Mouse (Mus musculus): Measurements from ENCODE around the gene Cabin1. TPM values are rescaled to one million over a fixed set of nuclear protein-coding genes. Genes with fewer than 3 reads are reported as not detected.
A peak's percentile ranks its signal among the peaks of the same experiment; 100 is the strongest.

The Cabin1 gene
- polyA plus RNA-seq, 1 experiment = 32.9 TPM

DNA sequence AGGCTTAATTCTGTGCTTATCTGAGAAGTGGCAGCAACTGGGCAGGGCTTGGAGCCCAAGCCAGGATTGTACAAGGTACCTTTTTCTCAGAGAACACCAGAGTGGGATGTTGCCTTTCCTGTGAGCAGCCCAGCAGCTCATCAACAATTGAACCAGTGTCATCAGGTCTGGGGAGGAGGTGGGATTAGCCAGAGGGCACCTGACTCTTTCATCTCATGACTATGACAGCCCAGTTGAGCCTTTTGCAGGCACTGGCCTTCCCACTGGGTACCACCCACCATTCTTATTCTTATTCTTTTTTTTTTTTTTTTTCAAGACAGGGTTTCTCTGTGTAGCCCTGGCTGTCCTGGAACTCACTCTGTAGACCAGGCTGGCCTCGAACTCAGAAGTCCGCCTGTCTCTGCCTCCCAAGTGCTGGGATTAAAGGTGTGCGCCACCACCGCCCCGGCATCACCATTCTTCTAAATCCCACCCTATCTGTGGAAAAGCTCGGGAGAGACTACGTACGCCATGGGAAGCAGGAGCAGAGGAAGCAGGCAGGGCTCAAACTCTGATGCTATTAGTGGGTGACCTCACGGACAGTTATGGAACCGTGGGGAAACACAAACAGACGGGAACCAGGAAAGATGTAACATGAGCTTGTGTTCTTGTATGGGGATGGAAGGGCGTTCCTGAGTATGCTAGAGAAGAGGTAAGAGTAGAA, 127.9 kb downstream of the Cabin1 start:
- no peak for DNase-seq (ENCODE audit: low spot score)

DNA sequence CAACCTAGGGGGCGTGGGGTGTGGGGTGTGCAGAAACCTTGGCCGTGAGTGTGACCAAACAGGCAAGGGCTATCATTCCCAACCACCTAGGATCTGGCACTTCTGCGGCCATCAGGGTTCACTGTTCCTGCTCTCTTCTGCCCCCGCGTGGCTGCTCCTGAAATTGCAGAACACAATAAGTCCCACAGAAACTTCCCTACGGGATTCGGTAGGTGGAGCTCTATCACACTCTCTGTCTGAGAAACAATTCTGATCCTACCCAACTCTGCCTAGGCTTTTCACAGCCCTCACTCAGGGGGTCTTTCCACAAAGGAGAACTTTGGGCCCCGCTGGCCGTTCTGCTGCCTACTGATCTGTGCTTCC, 128.5 kb downstream of the Cabin1 start:
- peak; percentile 80 for DNase-seq (ENCODE audit: low spot score)

DNA sequence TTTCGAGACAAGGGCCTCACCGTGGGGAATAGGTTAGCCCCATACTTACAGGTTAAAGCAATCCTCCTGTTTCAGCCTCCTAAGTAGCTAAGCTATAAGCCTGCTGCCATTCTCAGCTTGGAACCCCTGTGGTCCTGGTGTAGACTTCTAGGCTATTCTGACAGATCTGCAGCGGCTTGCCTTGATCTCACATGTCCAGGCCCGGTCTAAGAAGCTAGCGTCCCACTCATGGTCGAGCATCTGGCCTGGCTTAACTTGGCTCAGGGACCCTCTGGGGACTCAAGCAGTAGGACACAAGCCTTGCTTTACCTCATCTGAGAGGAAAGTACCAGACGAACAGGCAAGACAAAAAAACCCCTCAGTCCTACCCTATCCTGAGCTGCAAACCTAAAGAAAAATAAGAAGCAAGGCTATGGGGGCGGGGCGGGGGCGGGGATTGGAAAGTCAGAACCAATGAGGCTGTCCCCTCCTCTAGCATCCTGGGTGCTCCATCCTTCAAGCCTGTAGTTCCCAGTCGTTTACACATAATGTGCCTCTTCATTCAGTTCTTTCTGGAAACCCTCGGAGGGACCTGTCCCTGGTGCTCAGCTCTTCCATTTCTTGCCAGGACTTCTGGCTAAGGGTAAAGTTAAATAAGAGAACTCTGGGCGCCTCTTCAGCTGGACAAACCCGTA, 129.0 kb downstream of the Cabin1 start:
- DNase-seq (ENCODE audit: low spot score) = no peak

DNA sequence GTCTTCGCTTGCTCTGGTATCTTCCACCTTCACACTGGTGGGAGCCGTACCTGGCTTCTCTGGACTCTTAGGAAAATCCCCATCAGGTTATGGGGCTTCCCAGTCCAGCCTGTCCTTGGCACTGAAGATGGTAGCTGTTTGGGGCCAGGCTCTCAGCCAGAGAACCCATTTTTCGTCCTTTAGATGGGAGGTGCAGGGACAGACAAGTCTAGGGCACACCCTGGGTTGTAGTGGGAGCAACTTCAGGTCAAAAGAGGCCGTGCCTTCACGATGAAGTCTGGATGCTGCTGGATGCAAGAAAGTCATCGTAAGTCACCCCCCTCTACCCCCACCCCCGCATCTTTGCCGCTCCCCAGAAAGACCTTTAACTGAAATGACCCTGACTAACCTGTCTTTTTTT, 129.5 kb downstream of the Cabin1 start:
- DNase-seq (ENCODE audit: low spot score) = peak; percentile 15

DNA sequence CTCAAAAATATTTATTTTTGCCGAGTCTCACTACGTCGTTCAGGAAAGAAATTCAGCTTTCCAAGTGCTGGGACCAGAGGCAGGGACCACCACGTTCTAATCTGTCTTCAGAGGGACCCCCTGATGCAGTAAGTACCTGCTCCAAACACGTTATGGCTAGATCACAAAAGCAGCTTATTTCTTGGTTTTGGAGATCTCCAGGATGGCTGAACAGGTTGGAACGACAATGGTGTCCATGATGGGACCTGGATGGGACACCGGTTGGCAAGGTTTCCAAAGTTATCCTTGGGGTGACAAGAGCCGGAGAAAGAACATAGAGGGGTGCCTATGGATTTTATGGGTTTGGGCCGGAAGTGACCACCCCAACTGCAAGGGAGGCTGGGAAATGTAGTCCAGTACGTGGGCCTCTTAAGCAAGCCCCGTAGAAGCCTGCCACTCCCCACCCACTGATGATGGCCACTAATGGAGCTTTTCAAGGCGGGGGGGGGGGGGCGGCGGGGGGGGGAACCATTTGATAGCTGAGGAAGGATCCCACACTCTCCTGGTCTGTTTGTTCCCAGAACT, 130.5 kb downstream of the Cabin1 start:
- no peak for DNase-seq (ENCODE audit: low spot score)

DNA sequence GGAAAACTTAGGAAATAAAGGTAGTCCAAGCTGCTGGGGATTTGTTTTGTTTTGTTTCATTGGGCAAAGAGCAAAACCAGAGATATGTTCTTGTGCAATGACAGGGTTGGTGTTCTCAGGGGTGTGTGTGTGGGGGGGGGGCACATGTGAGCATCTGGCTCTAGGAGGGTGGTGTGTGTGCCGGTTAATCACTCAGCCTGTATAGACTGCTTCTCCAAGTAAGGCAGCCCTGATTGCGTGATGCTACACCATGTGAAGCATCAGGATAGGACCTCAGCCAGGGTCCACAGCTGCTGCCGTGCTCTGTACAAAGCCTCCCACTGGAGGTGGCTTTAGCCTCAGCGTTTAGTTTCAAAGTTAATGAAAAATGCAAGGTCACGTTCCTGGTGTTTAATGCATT, 131.1 kb downstream of the Cabin1 start:
- DNase-seq (ENCODE audit: low spot score) = no peak

DNA sequence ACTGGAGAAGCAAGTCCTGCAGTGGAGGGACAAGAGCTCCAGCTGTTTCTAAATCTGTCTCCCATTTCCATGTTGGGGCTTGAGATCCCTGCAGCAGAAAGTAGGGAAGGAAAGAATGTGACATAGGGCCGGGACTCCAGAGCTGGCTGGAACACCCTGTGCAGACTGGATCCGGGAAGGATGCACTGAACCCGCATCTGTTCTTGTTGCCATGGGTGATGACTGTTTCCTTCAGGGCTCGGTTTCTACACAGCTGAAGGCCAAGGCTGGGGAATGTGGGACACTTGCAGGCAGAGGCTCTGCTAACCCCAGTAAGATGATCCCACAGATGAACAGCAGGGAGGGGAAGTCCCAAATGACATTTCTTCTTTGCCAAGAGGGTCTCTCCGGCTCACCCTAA, 131.5 kb downstream of the Cabin1 start:
- no peak for DNase-seq (ENCODE audit: low spot score)

DNA sequence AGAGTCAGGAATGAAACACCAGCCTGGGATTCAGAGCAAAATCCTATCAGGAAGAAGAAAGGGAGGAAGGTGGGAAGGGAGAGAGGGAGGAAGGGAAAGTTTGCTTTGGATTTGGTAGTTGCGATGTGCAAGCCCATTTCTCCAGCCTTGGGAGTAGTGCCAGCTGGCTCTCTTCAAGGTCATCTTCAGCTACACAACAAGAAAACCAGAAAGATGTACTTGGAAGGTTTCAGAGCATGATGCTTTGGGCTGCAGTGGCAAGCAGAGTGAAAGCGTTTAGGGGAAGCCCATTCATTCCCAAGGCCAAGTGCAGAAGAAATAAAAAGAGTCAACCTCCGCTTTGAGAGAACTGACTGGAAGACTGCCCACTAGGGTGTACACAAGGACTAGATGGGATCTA, 136.7 kb downstream of the Cabin1 start:
- no peak for DNase-seq (ENCODE audit: low spot score)

DNA sequence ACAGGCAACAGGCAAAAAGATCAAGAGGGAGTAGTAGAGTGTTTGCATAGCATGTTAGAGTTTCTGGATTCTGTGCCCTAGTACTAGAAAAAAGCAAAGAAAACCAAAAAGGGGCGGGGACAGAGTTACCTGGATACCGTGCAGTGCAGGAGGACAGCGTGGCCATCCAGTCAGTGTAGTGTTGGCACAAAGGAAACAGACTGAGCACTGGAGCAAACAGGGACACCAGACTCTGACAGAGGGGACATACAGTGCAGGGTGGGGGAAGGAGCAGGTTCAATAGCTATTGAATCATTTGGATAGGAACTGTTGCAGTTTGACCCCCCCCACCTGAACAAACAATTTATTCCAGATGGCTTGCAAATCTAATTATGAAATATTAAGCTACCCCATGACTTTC, 137.2 kb downstream of the Cabin1 start:
- no peak for DNase-seq (ENCODE audit: low spot score)

DNA sequence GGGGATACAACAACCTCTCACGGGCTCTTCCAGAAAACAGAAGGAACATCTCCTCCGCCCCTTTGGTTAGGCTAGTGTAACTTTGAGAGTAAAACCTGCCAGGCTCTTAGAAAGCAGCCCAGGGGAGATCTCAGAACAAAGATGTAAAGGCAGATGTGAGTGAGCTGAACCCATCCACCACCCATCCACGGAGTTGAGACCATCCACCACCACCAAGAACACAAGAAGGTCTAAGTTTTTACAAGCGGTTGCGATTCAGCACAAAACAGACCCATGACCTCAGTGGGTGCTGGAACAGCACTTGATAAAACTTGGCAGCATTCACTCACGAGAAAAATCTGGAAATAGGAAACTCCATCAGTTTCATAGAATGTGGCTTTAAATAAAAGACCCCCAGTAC, 138.2 kb downstream of the Cabin1 start:
- DNase-seq (ENCODE audit: low spot score) = no peak

DNA sequence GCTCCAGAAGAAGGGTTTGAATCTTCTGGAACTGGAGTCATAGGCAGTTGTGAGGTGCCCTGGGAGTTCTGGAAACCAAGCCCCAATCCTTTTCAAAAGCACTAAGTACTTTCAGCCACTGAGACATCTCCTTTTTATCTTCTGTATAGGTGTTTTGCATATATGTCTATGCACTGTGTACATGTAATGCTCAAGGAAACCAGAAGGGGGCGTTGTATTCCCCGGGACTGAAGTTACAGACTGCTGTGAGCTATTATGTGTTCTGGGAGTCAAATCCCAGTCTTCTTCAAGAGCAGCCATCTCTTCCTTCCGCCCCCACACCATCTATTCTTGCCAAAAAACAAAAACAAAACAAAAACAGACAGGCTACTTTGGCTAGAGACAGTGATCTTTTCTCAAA, 143.3 kb downstream of the Cabin1 start:
- no peak for DNase-seq (ENCODE audit: low spot score)

DNA sequence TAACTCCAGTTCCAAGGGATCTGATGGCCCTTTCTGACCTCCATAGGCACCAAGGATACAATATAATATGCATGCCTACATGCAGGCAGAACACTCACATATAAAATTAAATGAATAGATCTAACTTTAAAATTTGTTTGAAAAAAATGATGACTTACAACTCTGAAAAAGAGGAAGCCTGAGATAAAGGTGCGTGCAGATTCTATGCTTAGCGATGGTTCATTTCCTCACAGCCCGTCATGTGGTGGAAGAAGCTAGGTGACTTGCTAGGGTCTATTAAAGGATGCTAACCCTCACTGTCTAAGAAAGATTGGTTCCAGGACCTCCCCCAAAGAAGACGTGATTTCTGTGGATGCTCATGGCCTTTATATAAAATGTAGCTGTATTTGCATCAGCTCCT, 148.1 kb downstream of the Cabin1 start:
- no peak for DNase-seq (ENCODE audit: low spot score)

DNA sequence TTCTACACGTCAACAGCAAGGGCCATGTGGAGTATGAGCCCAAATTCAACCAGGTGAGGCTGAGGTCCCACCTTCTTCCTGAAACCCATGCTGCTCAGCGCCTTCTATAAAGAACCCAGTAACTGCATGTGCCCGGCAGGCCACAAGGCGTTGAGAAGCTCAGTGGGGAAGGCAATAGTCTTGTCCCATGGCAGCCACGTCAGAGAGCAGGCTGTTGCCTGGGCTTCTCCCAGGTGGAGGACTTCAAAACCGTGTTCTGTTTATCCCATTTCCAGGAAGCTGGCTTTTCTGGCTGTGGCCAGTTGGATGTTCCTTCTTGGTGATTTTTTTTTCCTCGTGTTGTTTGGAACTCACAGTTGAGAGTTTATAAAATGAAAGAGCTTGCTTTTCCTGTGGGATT, 153.7 kb downstream of the Cabin1 start:
- no peak for DNase-seq (ENCODE audit: low spot score)

DNA sequence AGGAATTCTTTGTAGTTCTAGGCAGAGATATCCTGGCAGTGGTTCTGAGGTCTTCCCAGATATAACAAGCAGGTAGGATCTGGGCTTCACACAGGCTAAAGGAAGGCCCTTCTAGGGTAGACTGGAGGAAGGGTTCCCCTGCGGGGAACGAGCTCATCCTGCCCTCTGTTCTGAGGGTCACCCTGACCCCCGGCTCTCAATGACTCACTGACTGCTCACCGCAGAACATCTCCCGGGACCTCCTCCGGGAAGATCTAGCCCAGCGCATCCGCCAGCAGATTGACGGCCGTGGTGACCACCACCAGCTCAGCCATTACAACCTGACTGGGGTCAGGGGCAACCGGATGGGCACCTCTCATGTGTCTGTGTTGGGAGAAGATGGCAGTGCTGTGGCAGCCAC, 155.2 kb downstream of the Cabin1 start:
- DNase-seq (ENCODE audit: low spot score) = no peak

DNA sequence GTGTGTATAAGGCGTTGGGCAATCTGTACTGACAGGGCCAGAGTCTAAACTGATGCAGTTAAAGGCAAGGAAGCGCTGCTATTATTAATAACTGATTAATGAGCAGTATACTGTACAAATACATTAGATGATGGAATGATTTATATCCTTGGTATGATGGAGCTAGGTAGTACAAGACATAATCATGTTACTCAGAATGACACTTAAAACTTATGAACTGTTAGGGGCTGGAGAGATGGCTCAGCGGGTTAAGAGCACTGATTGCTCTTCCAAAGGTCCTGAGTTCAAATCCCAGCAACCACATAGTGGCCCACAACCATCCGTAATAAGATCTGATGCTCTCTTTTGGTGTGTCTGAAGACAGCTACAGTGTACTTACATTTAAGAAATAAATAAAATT, 156.9 kb downstream of the Cabin1 start:
- DNase-seq (ENCODE audit: low spot score) = no peak

DNA sequence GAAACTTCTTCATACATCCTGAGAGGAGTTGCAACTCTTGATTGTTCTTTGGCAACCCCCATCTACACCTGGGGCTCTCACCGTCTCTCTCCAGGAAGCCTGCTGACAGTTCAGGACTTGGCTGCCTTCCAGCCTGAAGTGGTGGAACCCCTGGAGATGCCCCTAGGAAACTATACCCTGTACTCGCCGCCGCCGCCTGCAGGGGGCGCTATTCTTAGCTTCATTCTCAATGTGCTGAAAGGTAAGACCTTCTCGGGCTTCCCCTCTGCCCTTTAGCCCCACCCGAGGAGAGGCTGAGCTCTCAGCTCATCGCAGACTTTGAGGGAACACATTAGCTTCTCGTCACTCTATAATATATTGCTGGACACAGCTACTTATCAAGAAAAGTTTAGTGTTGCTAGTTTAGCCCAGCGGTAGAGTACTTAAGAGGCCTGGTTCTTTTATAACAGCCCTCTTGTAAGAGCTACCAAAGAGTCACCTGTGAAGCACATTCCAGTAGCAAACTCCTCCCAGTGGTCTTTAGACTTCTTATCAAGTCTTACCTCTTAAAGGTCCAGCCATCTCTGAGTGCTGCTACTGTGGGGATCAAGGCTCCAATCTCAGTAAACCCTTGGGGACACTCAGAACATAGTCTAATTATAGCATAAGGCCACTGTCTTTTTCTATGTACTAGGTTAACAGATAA, 158.8 kb downstream of the Cabin1 start:
- no peak for DNase-seq (ENCODE audit: low spot score)

DNA sequence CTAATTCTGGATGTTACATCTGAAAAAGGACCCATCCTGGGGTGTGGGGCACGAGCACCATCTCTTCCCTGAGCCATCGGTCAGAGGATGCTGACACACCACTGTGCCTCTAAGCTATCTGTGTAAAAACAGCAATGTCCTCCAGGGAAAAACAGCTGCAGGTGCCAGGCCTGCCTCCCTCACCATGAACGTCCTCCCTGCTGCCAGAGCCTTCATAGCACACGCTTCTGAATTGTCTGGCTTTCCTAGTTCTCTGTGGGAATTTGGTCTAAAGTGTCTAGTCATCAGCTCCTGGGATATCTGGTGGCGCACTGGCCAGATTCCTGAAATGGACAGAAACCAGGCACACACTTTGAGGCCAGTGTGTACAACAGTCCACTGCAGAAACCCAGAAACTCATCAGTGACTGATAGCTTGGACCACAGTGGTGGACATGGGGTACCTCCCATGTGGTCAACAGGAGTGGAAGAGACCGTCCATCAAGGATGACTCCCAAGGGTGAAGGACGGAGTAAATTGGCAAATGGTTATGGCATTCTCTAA, 163.9 kb downstream of the Cabin1 start:
- DNase-seq (ENCODE audit: low spot score) = no peak

Other genes starting within 250 kb of the Cabin1 start
- gene Snrpd3, start 246.8 kb downstream of the Cabin1 start, polyA plus RNA-seq (2012; rRNA removed) = 52.9 and 60.3 TPM in 2 replicates
- 13.4 and 16.2 TPM in 2 replicates for gene Gucd1, start 246.4 kb downstream of the Cabin1 start, polyA plus RNA-seq (2012; rRNA removed)
- 4.7 and 7.5 TPM in 2 replicates for gene Lrrc75b, start 204.0 kb downstream of the Cabin1 start, polyA plus RNA-seq (2012; rRNA removed)
- gene Ggt1, start 202.7 kb downstream of the Cabin1 start, polyA plus RNA-seq (2012; rRNA removed) = 0.33 and 0.55 TPM in 2 replicates
- 8.6 and 10.5 TPM in 2 replicates for gene Ggt5, start 175.0 kb downstream of the Cabin1 start, polyA plus RNA-seq (2012; rRNA removed)
- gene Susd2, start 120.3 kb downstream of the Cabin1 start, polyA plus RNA-seq (2012; rRNA removed) = 57.5 and 76.1 TPM in 2 replicates
- gene Ddt, start 9.1 kb upstream of the Cabin1 start, polyA plus RNA-seq (2012; rRNA removed) = 54.4 and 60.6 TPM in 2 replicates
- gene Gm20441, start 16.6 kb upstream of the Cabin1 start, polyA plus RNA-seq (2012; rRNA removed) = 0.40 and 0.74 TPM in 2 replicates
- gene Gstt3, start 17.1 kb upstream of the Cabin1 start, polyA plus RNA-seq (2012; rRNA removed) = 130 and 148 TPM in 2 replicates
- gene Gstt1, start 34.2 kb upstream of the Cabin1 start, polyA plus RNA-seq (2012; rRNA removed) = 160 and 208 TPM in 2 replicates
- 0.11 TPM in 1 of 2 replicates, not detected in the other for gene Gstt4, start 58.2 kb upstream of the Cabin1 start, polyA plus RNA-seq (2012; rRNA removed)
- 107 and 144 TPM in 2 replicates for gene Gstt2, start 73.1 kb upstream of the Cabin1 start, polyA plus RNA-seq (2012; rRNA removed)
- gene Mif, start 95.9 kb upstream of the Cabin1 start, polyA plus RNA-seq (2012; rRNA removed) = 542 and 602 TPM in 2 replicates
- gene Derl3, start 129.1 kb upstream of the Cabin1 start, polyA plus RNA-seq (2012; rRNA removed) = 1.0 and 1.2 TPM in 2 replicates
- gene Smarcb1, start 157.3 kb upstream of the Cabin1 start, polyA plus RNA-seq (2012; rRNA removed) = 41.7 and 46.8 TPM in 2 replicates
- 140 and 179 TPM in 2 replicates for gene Chchd10, start 168.8 kb upstream of the Cabin1 start, polyA plus RNA-seq (2012; rRNA removed)
- 18.8 and 20.1 TPM in 2 replicates for gene Mmp11, start 172.2 kb upstream of the Cabin1 start, polyA plus RNA-seq (2012; rRNA removed)
- not detected in 2 replicates for gene Gm867, start 176.3 kb upstream of the Cabin1 start, polyA plus RNA-seq (2012; rRNA removed)
- not detected in 2 replicates for gene Vpreb3, start 178.7 kb upstream of the Cabin1 start, polyA plus RNA-seq (2012; rRNA removed)
- gene Gm5134, start 190.2 kb upstream of the Cabin1 start, polyA plus RNA-seq (2012; rRNA removed) = 0.04 and 0.10 TPM in 2 replicates

Measured in urinary bladder, adult 2 months (tissue).